Mouse (Mus musculus) embryonic facial prominence, embryonic 12.5 days (tissue): ENCODE measurements at regions not wholly inside any gene's neighbourhood (a gene's known extent, or its start where the extent isn't known, plus 50 kb on each side); places are given as distances from the start of the nearest gene placed in this dataset.

ENCODE experiments used
- ATAC-seq: fragments of 200-750 bp; cut with Nextera tagmentation; 2 replicates; pipeline ENCODE4 v1.8.0; 2017; ENCODE audit not compliant: insufficient number of reproducible peaks, insufficient read depth, low FRiP score, low TSS enrichment
- H3K27ac ChIP-seq: fragments of 300-500 bp; sonication (generic); 2 replicates; pipeline ENCODE4 v1.5.1; 2016; ENCODE audit warnings: mild to moderate bottlenecking
- H3K27me3 ChIP-seq: fragments of 300-500 bp; sonication (generic); 2 replicates; pipeline ENCODE4 v1.6.1; 2016; ENCODE audit warnings: mild to moderate bottlenecking, moderate library complexity
- H3K36me3 ChIP-seq: fragments of 300-500 bp; sonication (generic); 2 replicates; pipeline ENCODE4 v1.6.1; 2016; ENCODE audit warnings: mild to moderate bottlenecking
- H3K4me1 ChIP-seq: fragments of 300-500 bp; sonication (generic); 2 replicates; pipeline ENCODE4 v1.6.1; 2016
- H3K4me2 ChIP-seq: fragments of 300-500 bp; sonication (generic); replicated peaks from 2 replicates; pipeline ENCODE4 v1.6.1; 2016; ENCODE audit warnings: mild to moderate bottlenecking, moderate library complexity
- H3K4me3 ChIP-seq: fragments of 300-500 bp; sonication (generic); 2 replicates; pipeline ENCODE4 v1.5.1; 2016; ENCODE audit warnings: mild to moderate bottlenecking
- H3K9ac ChIP-seq: fragments of 300-500 bp; sonication (generic); 2 replicates; pipeline ENCODE4 v1.6.1; 2016; ENCODE audit warnings: mild to moderate bottlenecking, moderate library complexity
- H3K9me3 ChIP-seq: fragments of 300-500 bp; sonication (generic); 2 replicates; pipeline ENCODE4 v1.6.1; 2016; ENCODE audit warnings: mild to moderate bottlenecking, moderate library complexity
- WGBS: fragments of 180-500 bp; shearing (Covaris S2); methylation state at CpG from one replicate; pipeline ENCODE4 v1.1.7; 2016; 5-methylcytosine and 5-hydroxymethylcytosine counted together

GRCm38 (mm10) chr10:60937517-60937866 lies 106.1 kb upstream of the Unc5b start:
- H3K9ac ChIP-seq, result no peak overlapping the region
- no peak overlapping the region for H3K27ac ChIP-seq
- no peaks in the 10 kb centered on the region for H3K9me3 ChIP-seq
- peaks cover 2% of the 10 kb centered on the region; the same call in 1 of the 2 replicates for H3K27me3 ChIP-seq
- 57% methylated on average over 7 of the region's 7 CpGs for whole genome bisulfite sequencing
- H3K36me3 ChIP-seq, result no peaks in the 10 kb centered on the region
- H3K4me2 ChIP-seq, result no peak overlapping the region
- H3K4me1 ChIP-seq, result no peaks in the 10 kb centered on the region
- ATAC-seq, result no peak
- no peak overlapping the region for H3K4me3 ChIP-seq

GRCm38 (mm10) chr10:60936659-60937516 lies 105.5 kb upstream of the Unc5b start:
- no peak overlapping the region for H3K4me3 ChIP-seq
- H3K4me1 ChIP-seq, result 0 out of 2 replicates have a peak, but pooled peaks cover 5% of the 10 kb centered on the region
- peaks cover 2% of the 10 kb centered on the region; the same call in 1 of the 2 replicates for H3K27me3 ChIP-seq
- no peak overlapping the region for H3K4me2 ChIP-seq
- no peaks in the 10 kb centered on the region for H3K9me3 ChIP-seq
- no peaks in the 10 kb centered on the region for H3K36me3 ChIP-seq
- 26% methylated on average over 13 of the region's 13 CpGs for WGBS
- no peak for ATAC-seq
- H3K9ac ChIP-seq, result no peak overlapping the region
- H3K27ac ChIP-seq, result no peak overlapping the region

- Histone ChIP-seq H3K27ac (no peak overlapping the region), H3K9ac (no peak overlapping the region), H3K9me3 (no peaks in the 10 kb centered on the region), H3K36me3 (no peaks in the 10 kb centered on the region), H3K27me3 (peaks cover 2% of the 10 kb centered on the region; the same call in 1 of the 2 replicates), H3K4me1 (0 out of 2 replicates have a peak, but pooled peaks cover 5% of the 10 kb centered on the region), H3K4me2 (no peak overlapping the region), H3K4me3 (no peak overlapping the region)
- no peak for ATAC-seq
- 47% methylated on average over 13 of the region's 13 CpGs for WGBS
These were observed 103.2 kb upstream of the Unc5b start for GRCm38 (mm10) chr10:60934297-60935286.

GRCm38 (mm10) chr10:60933891-60934290 lies 102.5 kb upstream of the Unc5b start:
- peaks cover 2% of the 10 kb centered on the region; the same call in 1 of the 2 replicates for H3K27me3 ChIP-seq
- ATAC-seq, result no peak
- 0 out of 2 replicates have a peak, but pooled peaks cover 5% of the 10 kb centered on the region for H3K4me1 ChIP-seq
- no peak overlapping the region for H3K4me3 ChIP-seq
- no peak overlapping the region for H3K27ac ChIP-seq
- H3K4me2 ChIP-seq, result no peak overlapping the region
- H3K9me3 ChIP-seq, result no peaks in the 10 kb centered on the region
- no peak overlapping the region for H3K9ac ChIP-seq
- WGBS, result 51% methylated on average over 7 of the region's 7 CpGs
- H3K36me3 ChIP-seq, result no peaks in the 10 kb centered on the region

GRCm38 (mm10) chr10:60932855-60933254 lies 101.5 kb upstream of the Unc5b start:
- no peak overlapping the region for H3K4me3 ChIP-seq
- no peak overlapping the region for H3K27ac ChIP-seq
- ATAC-seq, result no peak
- no peak overlapping the region for H3K9ac ChIP-seq
- WGBS, result 29% methylated on average over 3 of the region's 3 CpGs
- no peaks in the 10 kb centered on the region for H3K9me3 ChIP-seq
- peaks cover 2% of the 10 kb centered on the region; the same call in 1 of the 2 replicates for H3K27me3 ChIP-seq
- no peaks in the 10 kb centered on the region for H3K36me3 ChIP-seq
- H3K4me1 ChIP-seq, result 0 out of 2 replicates have a peak, but pooled peaks cover 5% of the 10 kb centered on the region
- H3K4me2 ChIP-seq, result no peak overlapping the region

- Histone ChIP-seq H3K36me3 (no peaks in the 10 kb centered on the region), H3K9ac (no peak overlapping the region), H3K4me1 (0 out of 2 replicates have a peak, but pooled peaks cover 5% of the 10 kb centered on the region), H3K4me2 (no peak overlapping the region), H3K9me3 (no peaks in the 10 kb centered on the region), H3K27ac (no peak overlapping the region), H3K4me3 (no peak overlapping the region), H3K27me3 (no peaks in the 10 kb centered on the region; the same call in 1 of the 2 replicates)
- WGBS, result 54% methylated on average over 22 of the region's 22 CpGs
- no peak for ATAC-seq
These were observed 100.6 kb upstream of the Unc5b start for GRCm38 (mm10) chr10:60931891-60932378.

- Histone ChIP-seq H3K9me3 (no peaks in the 10 kb centered on the region), H3K4me2 (no peak overlapping the region), H3K27me3 (peaks cover 3% of the 10 kb centered on the region; the same call in 1 of the 2 replicates), H3K4me3 (no peak overlapping the region), H3K27ac (no peak overlapping the region), H3K4me1 (0 out of 2 replicates have a peak, but pooled peaks cover 5% of the 10 kb centered on the region), H3K36me3 (no peaks in the 10 kb centered on the region), H3K9ac (no peak overlapping the region)
- ATAC-seq, result no peak
- WGBS, result 75% methylated on average over 7 of the region's 7 CpGs
These were observed 97.3 kb upstream of the Unc5b start for GRCm38 (mm10) chr10:60928646-60929045.

- no peaks in the 10 kb centered on the region for H3K9me3 ChIP-seq
- H3K27me3 ChIP-seq, result peaks cover 3% of the 10 kb centered on the region; the same call in 1 of the 2 replicates
- H3K36me3 ChIP-seq, result no peaks in the 10 kb centered on the region
- no peak overlapping the region for H3K4me2 ChIP-seq
- WGBS, result 74% methylated on average over 8 of the region's 8 CpGs
- H3K9ac ChIP-seq, result no peak overlapping the region
- H3K4me1 ChIP-seq, result 0 out of 2 replicates have a peak, but pooled peaks cover 5% of the 10 kb centered on the region
- H3K4me3 ChIP-seq, result no peak overlapping the region
- no peak for ATAC-seq
- no peak overlapping the region for H3K27ac ChIP-seq
These were observed 96.8 kb upstream of the Unc5b start for GRCm38 (mm10) chr10:60928164-60928563.

GRCm38 (mm10) chr10:60926632-60927031 lies 95.3 kb upstream of the Unc5b start:
- WGBS, result 80% methylated on average over 12 of the region's 12 CpGs
- no peak overlapping the region for H3K9ac ChIP-seq
- no peaks in the 10 kb centered on the region for H3K9me3 ChIP-seq
- no peak overlapping the region for H3K4me3 ChIP-seq
- no peaks in the 10 kb centered on the region for H3K4me1 ChIP-seq
- no peak overlapping the region for H3K27ac ChIP-seq
- H3K4me2 ChIP-seq, result no peak overlapping the region
- ATAC-seq, result no peak
- peaks cover 3% of the 10 kb centered on the region; the same call in 1 of the 2 replicates for H3K27me3 ChIP-seq
- no peaks in the 10 kb centered on the region for H3K36me3 ChIP-seq

GRCm38 (mm10) chr10:60925644-60926043 lies 94.3 kb upstream of the Unc5b start:
- H3K9ac ChIP-seq, result no peak overlapping the region
- no peak overlapping the region for H3K4me3 ChIP-seq
- ATAC-seq, result no peak
- peaks cover 3% of the 10 kb centered on the region; the same call in 1 of the 2 replicates for H3K27me3 ChIP-seq
- H3K4me1 ChIP-seq, result no peaks in the 10 kb centered on the region
- no peaks in the 10 kb centered on the region for H3K9me3 ChIP-seq
- 61% methylated on average over 2 of the region's 2 CpGs for WGBS
- no peak overlapping the region for H3K27ac ChIP-seq
- no peaks in the 10 kb centered on the region for H3K36me3 ChIP-seq
- H3K4me2 ChIP-seq, result no peak overlapping the region

- H3K4me3 ChIP-seq, result no peak overlapping the region
- H3K4me2 ChIP-seq, result no peak overlapping the region
- H3K4me1 ChIP-seq, result no peaks in the 10 kb centered on the region
- no peaks in the 10 kb centered on the region for H3K9me3 ChIP-seq
- no peak for ATAC-seq
- peaks cover 3% of the 10 kb centered on the region; the same call in 1 of the 2 replicates for H3K27me3 ChIP-seq
- H3K36me3 ChIP-seq, result no peaks in the 10 kb centered on the region
- H3K9ac ChIP-seq, result no peak overlapping the region
- WGBS, result 35% methylated on average over 2 of the region's 2 CpGs
- H3K27ac ChIP-seq, result no peak overlapping the region
These were observed 93.8 kb upstream of the Unc5b start for GRCm38 (mm10) chr10:60925198-60925597.
